Mouse (Mus musculus): ENCODE data around the gene Wbp1l.

GRCm38 (mm10) chr19:46600371-46600770, 1.5 kb downstream of the Wbp1l start:
- TF ChIP-seq CTCF (IDR thresholded peaks at IDR 0.05; ENCODE audit: borderline replicate concordance, insufficient read depth, low read length) = no peak
- no peak for TF ChIP-seq POLR2A (IDR thresholded peaks at IDR 0.05; ENCODE audit: low read depth, low read length)

All from embryonic fibroblast, embryonic 13.5 days (primary cell).